Mouse (Mus musculus) heart, postnatal 25 days (tissue): ENCODE results near the gene Map7d1. TPM values are rescaled to one million over a fixed set of nuclear protein-coding genes. Genes with fewer than 3 reads are reported as not detected.
"Not testable (repeated sequence)": the region's sequence is repeated elsewhere in the genome, so short reads cannot be mapped to it uniquely, and the experiment has no call there.

Experiments
- DNase-seq: peaks from one replicate; pipeline ENCODE4 v3.0.0; 2022; ENCODE audit warnings: low spot score
- intact Hi-C: fragments of 180-260 bp; cut with DNase I; formaldehyde crosslinking; loops from one replicate; pipeline ENCODE4 v1.15.1; 2025
- total RNA-seq, 2 experiments: library from RNA; stranded (reverse); gene quantifications; 2 replicates each; pipeline ENCODE4 v1.2.3; 2021

Gene Map7d1
- total RNA-seq, 2 experiments from 2014 or later: 255 to 285 TPM

GRCm38 (mm10) chr4:126248261-126248868 lies 7.8 kb downstream of the Map7d1 start:
- intact Hi-C loops: loop anchor here (2.0 kb wide), 1 partner anchor 18 kb away; no protein-coding TSS in a partner anchor
- DNase-seq: no peak

GRCm38 (mm10) chr4:126246202-126246889 lies 9.8 kb downstream of the Map7d1 start:
- DNase-seq: no peak
- intact Hi-C loops: no loop called here

GRCm38 (mm10) chr4:126242510-126242909 lies 13.6 kb downstream of the Map7d1 start:
- intact Hi-C loops: no loop called here
- no peak for DNase-seq

GRCm38 (mm10) chr4:126241956-126242355 lies 14.2 kb downstream of the Map7d1 start:
- intact Hi-C loops: no loop called here
- no peak for DNase-seq

- intact Hi-C loops: no loop called here
- no peak for DNase-seq
These were observed 16.2 kb downstream of the Map7d1 start for GRCm38 (mm10) chr4:126239862-126240475.

GRCm38 (mm10) chr4:126237721-126238242 lies 18.4 kb downstream of the Map7d1 start:
- intact Hi-C loops: no loop called here

GRCm38 (mm10) chr4:126236467-126237280 lies 19.5 kb downstream of the Map7d1 start:
- intact Hi-C loops: no loop called here
- DNase-seq: no peak

More at GRCm38 (mm10) chr4:126237721-126238242, 18.4 kb downstream of the Map7d1 start:
- no peak for DNase-seq

- no peak for DNase-seq
- intact Hi-C loops: no loop called here
These were observed 21.0 kb downstream of the Map7d1 start for GRCm38 (mm10) chr4:126235191-126235590.

- intact Hi-C loops: no loop called here
- no peak for DNase-seq
These were observed 21.5 kb downstream of the Map7d1 start for GRCm38 (mm10) chr4:126234496-126235175.

GRCm38 (mm10) chr4:126233676-126234308 lies 22.4 kb downstream of the Map7d1 start:
- DNase-seq: no peak
- intact Hi-C loops: no loop called here

- no peak for DNase-seq
- intact Hi-C loops: loop anchor here (2.0 kb wide), 1 partner anchor 19 kb away; no protein-coding TSS in a partner anchor
These were observed 26.2 kb downstream of the Map7d1 start for GRCm38 (mm10) chr4:126229900-126230299.

GRCm38 (mm10) chr4:126228144-126228543 lies 28.0 kb downstream of the Map7d1 start:
- intact Hi-C loops: no loop called here
- DNase-seq: no peak

GRCm38 (mm10) chr4:126227077-126227761 lies 28.9 kb downstream of the Map7d1 start:
- DNase-seq: peak; percentile 76

GRCm38 (mm10) chr4:126226640-126227039 lies 29.5 kb downstream of the Map7d1 start:
- DNase-seq: no peak
- intact Hi-C loops: loop anchor here (1.0 to 2.0 kb wide), 3 partner anchors 36 to 83 kb away; partner anchors contain the start of gene Trappc3

More at GRCm38 (mm10) chr4:126227077-126227761, 28.9 kb downstream of the Map7d1 start:
- intact Hi-C loops: loop anchor here (1.0 to 2.0 kb wide), 3 partner anchors 35 to 82 kb away; partner anchors contain the start of gene Trappc3

GRCm38 (mm10) chr4:126222631-126223030 lies 33.5 kb downstream of the Map7d1 start:
- intact Hi-C loops: no loop called here
- no peak for DNase-seq

GRCm38 (mm10) chr4:126220045-126220444 lies 36.1 kb downstream of the Map7d1 start:
- no peak for DNase-seq
- intact Hi-C loops: no loop called here

GRCm38 (mm10) chr4:126219540-126219939 lies 36.6 kb downstream of the Map7d1 start:
- intact Hi-C loops, DNase-seq: not testable (repeated sequence)

- intact Hi-C loops: no loop called here
- no peak for DNase-seq
These were observed 38.4 kb downstream of the Map7d1 start for GRCm38 (mm10) chr4:126217771-126218170.
